Mouse (Mus musculus): ENCODE results near the gene Tmem30c. TPM values are rescaled to one million over a fixed set of nuclear protein-coding genes. Genes with fewer than 3 reads are reported as not detected.

Tmem30c gene
- total RNA-seq (2021) = not detected
- long read RNA-seq, experiment 1 = 0 reads
- long read RNA-seq, experiment 2 = 0 reads

- intact Hi-C loops (cut with DNase I; ENCODE audit: low total_unique reads) = no loop called here
- no peak for DNase-seq
Observed at GRCm38 (mm10) chr16:57292765-57293164, at the start of gene Tmem30c. Tmem30c (minus strand) TSS chr16:57292865.

- intact Hi-C loops (cut with DNase I; ENCODE audit: low total_unique reads) = no loop called here
- no peak for DNase-seq
Observed at GRCm38 (mm10) chr16:57340613-57340898, 47.9 kb upstream of the Tmem30c start.

GRCm38 (mm10) chr16:57339765-57340612 lies 47.3 kb upstream of the Tmem30c start:
- DNase-seq = no peak
- intact Hi-C loops (cut with DNase I; ENCODE audit: low total_unique reads) = no loop called here

- intact Hi-C loops (cut with DNase I; ENCODE audit: low total_unique reads) = no loop called here
- DNase-seq = no peak
Observed at GRCm38 (mm10) chr16:57336770-57337423, 44.2 kb upstream of the Tmem30c start.

- DNase-seq = no peak
- intact Hi-C loops (cut with DNase I; ENCODE audit: low total_unique reads) = no loop called here
Observed at GRCm38 (mm10) chr16:57332301-57332700, 39.6 kb upstream of the Tmem30c start.

GRCm38 (mm10) chr16:57330111-57330510 lies 37.4 kb upstream of the Tmem30c start:
- intact Hi-C loops (cut with DNase I; ENCODE audit: low total_unique reads) = no loop called here
- no peak for DNase-seq

- intact Hi-C loops (cut with DNase I; ENCODE audit: low total_unique reads) = no loop called here
- DNase-seq = no peak
Observed at GRCm38 (mm10) chr16:57329028-57329427, 36.4 kb upstream of the Tmem30c start.

GRCm38 (mm10) chr16:57326996-57327395 lies 34.3 kb upstream of the Tmem30c start:
- intact Hi-C loops (cut with DNase I; ENCODE audit: low total_unique reads) = no loop called here
- peak; percentile 57 for DNase-seq

- DNase-seq = no peak
- intact Hi-C loops (cut with DNase I; ENCODE audit: low total_unique reads) = no loop called here
Observed at GRCm38 (mm10) chr16:57319284-57320124, 26.8 kb upstream of the Tmem30c start.

GRCm38 (mm10) chr16:57318637-57319125 lies 26.0 kb upstream of the Tmem30c start:
- intact Hi-C loops (cut with DNase I; ENCODE audit: low total_unique reads) = no loop called here
- DNase-seq = no peak

GRCm38 (mm10) chr16:57317882-57318636 lies 25.4 kb upstream of the Tmem30c start:
- intact Hi-C loops (cut with DNase I; ENCODE audit: low total_unique reads) = no loop called here
- DNase-seq = no peak

- intact Hi-C loops (cut with DNase I; ENCODE audit: low total_unique reads) = no loop called here
- DNase-seq = no peak
Observed at GRCm38 (mm10) chr16:57317127-57317526, 24.5 kb upstream of the Tmem30c start.

- intact Hi-C loops (cut with DNase I; ENCODE audit: low total_unique reads) = no loop called here
- DNase-seq = no peak
Observed at GRCm38 (mm10) chr16:57315026-57315425, 22.4 kb upstream of the Tmem30c start.

- intact Hi-C loops (cut with DNase I; ENCODE audit: low total_unique reads) = no loop called here
- DNase-seq = no peak
Observed at GRCm38 (mm10) chr16:57314236-57314635, 21.6 kb upstream of the Tmem30c start.

- intact Hi-C loops (cut with DNase I; ENCODE audit: low total_unique reads) = no loop called here
- DNase-seq = no peak
Observed at GRCm38 (mm10) chr16:57313487-57313886, 20.8 kb upstream of the Tmem30c start.

- DNase-seq = no peak
- intact Hi-C loops (cut with DNase I; ENCODE audit: low total_unique reads) = no loop called here
Observed at GRCm38 (mm10) chr16:57312130-57312529, 19.5 kb upstream of the Tmem30c start.

- intact Hi-C loops (cut with DNase I; ENCODE audit: low total_unique reads) = no loop called here
Observed at GRCm38 (mm10) chr16:57305463-57305862, 12.8 kb upstream of the Tmem30c start.

GRCm38 (mm10) chr16:57303716-57304115 lies 11.1 kb upstream of the Tmem30c start:
- intact Hi-C loops (cut with DNase I; ENCODE audit: low total_unique reads) = no loop called here

More at GRCm38 (mm10) chr16:57305463-57305862, 12.8 kb upstream of the Tmem30c start:
- no peak for DNase-seq

More at GRCm38 (mm10) chr16:57303716-57304115, 11.1 kb upstream of the Tmem30c start:
- peak; percentile 9 for DNase-seq

Measured in gastrocnemius, postnatal 14 days (tissue).